Mouse (Mus musculus): ENCODE data around the gene Shank1. TPM values are rescaled to one million over a fixed set of nuclear protein-coding genes. Genes with fewer than 3 reads are reported as not detected.

Gene Shank1
- total RNA-seq, 1 experiment, result 1.0 TPM

GRCm38 (mm10) chr7:44334139-44334538 is 24.1 kb downstream of the Shank1 start:
- H3K9me3 ChIP-seq (ENCODE audit: control insufficient read depth, insufficient read depth, low read depth, low read length), result no peaks in the 10 kb centered on the region
- peaks cover 0 to 10% of the 10 kb centered on the region in 2 experiments; a peak in 1 of 4 replicates for H3K4me1 ChIP-seq (ENCODE audit: control insufficient read depth in 2 of 2, insufficient read depth in 2 of 2, low read length in 2 of 2, poor library complexity in 1 of 2)
- no peaks in the 10 kb centered on the region for H3K36me3 ChIP-seq (ENCODE audit: control insufficient read depth, insufficient read depth, low read length, poor library complexity, severe bottlenecking)
- no peak for DNase-seq (ENCODE audit: low read depth, low spot score)
- H3K4me3 ChIP-seq (ENCODE audit: insufficient read depth in 1 of 2, low read depth in 1 of 2, low read length in 2 of 2, poor library complexity in 1 of 2, severe bottlenecking in 1 of 2), result no peak overlapping the region
- in situ Hi-C loops (cut with MboI; ENCODE audit: low sequenced_read_pairs in 2 of 2, unreplicated experiment in 2 of 2), result no loop called here
- no peak overlapping the region for H3K9ac ChIP-seq (ENCODE audit: insufficient read depth, low read depth, low read length, poor library complexity, severe bottlenecking)
- no peak overlapping the region for H3K27ac ChIP-seq (ENCODE audit: insufficient read depth, low read depth, low read length, poor library complexity, severe bottlenecking)
- TF ChIP-seq ZNF384 (IDR thresholded peaks at IDR 0.05; ENCODE audit: low read depth, low read length), result no peak
- TF ChIP-seq CHD2 (IDR thresholded peaks at IDR 0.05; ENCODE audit: low read depth, low read length), result no peak
- TF ChIP-seq HCFC1 (IDR thresholded peaks at IDR 0.05; ENCODE audit: borderline replicate concordance, insufficient read depth, low read length), result no peak
- no peak for TF ChIP-seq ZC3H11A (IDR thresholded peaks at IDR 0.05; ENCODE audit: borderline replicate concordance, low read depth, low read length)
- no peak for TF ChIP-seq MAFK (IDR thresholded peaks at IDR 0.05; ENCODE audit: insufficient read depth, low read depth, low read length)

- no peak overlapping the region for H3K27ac ChIP-seq (ENCODE audit: insufficient read depth, low read depth, low read length, poor library complexity, severe bottlenecking)
Observed at GRCm38 (mm10) chr7:44335031-44335878, 25.2 kb downstream of the Shank1 start.

DNA sequence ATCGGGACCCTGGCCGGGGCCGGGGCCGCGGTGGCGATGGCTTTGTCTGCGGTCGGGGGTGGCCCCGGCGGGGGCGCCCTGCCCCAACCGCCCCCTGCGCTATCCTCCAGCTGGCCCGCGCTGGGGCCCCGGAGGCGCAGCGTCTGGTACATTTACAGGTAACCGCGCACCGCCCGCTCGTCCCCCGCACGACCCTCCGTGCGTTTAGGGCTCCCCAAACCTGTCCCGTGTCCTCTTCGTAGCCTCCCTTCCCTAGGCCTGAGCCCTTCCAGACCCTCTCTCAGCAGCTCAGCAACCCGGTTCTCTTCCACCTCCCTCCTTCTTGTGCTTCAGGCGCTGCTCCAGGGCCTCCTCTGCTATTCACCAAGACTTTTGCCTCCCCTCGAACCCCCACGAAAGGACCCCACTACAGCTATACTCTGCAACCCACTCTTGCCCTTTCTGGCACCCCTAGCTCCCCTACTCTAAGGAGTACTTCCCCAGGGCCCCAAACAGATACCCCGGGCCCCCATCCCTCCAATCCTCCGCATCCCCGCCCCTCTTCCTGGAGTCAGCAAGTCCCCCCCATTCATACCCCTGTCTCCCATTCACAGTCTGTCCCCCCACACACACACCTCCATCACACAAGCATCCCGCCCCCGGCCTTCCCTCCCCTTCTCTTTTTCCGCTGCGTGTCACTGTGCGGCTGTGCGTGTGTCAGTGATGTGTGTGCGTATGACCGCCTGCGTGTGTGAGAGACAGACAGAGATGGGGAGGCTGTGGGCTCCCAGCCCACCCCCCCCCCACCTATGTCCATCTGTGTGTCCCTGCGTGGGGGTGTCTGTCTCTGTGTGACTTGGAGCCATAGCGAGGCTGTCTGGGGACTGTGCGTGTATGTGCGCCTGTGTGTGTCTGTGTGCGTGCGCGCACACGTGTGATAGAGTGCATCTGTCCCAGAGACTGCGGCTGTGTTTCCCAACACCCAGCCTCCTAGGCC is 26.3 kb downstream of the Shank1 start:
- H3K4me1 ChIP-seq (ENCODE audit: control insufficient read depth in 2 of 2, insufficient read depth in 2 of 2, low read length in 2 of 2, poor library complexity in 1 of 2), result peaks cover 0 to 10% of the 10 kb centered on the region in 2 experiments; a peak in 1 of 4 replicates
- DNase-seq (ENCODE audit: low read depth, low spot score), result no peak
- no peak overlapping the region for H3K27ac ChIP-seq (ENCODE audit: insufficient read depth, low read depth, low read length, poor library complexity, severe bottlenecking)
- H3K4me3 ChIP-seq (ENCODE audit: insufficient read depth in 1 of 2, low read depth in 1 of 2, low read length in 2 of 2, poor library complexity in 1 of 2, severe bottlenecking in 1 of 2), result peak overlapping the region; percentile 46 to 62
- H3K36me3 ChIP-seq (ENCODE audit: control insufficient read depth, insufficient read depth, low read length, poor library complexity, severe bottlenecking), result no peaks in the 10 kb centered on the region
- in situ Hi-C loops (cut with MboI; ENCODE audit: low sequenced_read_pairs in 2 of 2, unreplicated experiment in 2 of 2), result no loop called here
- TF ChIP-seq ZNF384 (IDR thresholded peaks at IDR 0.05; ENCODE audit: low read depth, low read length) (no peak), HCFC1 (IDR thresholded peaks at IDR 0.05; ENCODE audit: borderline replicate concordance, insufficient read depth, low read length) (no peak), CHD2 (IDR thresholded peaks at IDR 0.05; ENCODE audit: low read depth, low read length) (no peak), MAFK (IDR thresholded peaks at IDR 0.05; ENCODE audit: insufficient read depth, low read depth, low read length) (no peak), ZC3H11A (IDR thresholded peaks at IDR 0.05; ENCODE audit: borderline replicate concordance, low read depth, low read length) (no peak)
- no peak overlapping the region for H3K9ac ChIP-seq (ENCODE audit: insufficient read depth, low read depth, low read length, poor library complexity, severe bottlenecking)
- H3K9me3 ChIP-seq (ENCODE audit: control insufficient read depth, insufficient read depth, low read depth, low read length), result no peaks in the 10 kb centered on the region

More at GRCm38 (mm10) chr7:44335031-44335878, 25.2 kb downstream of the Shank1 start:
- DNase-seq (ENCODE audit: low read depth, low spot score), result no peak
- Histone ChIP-seq H3K4me3 (ENCODE audit: insufficient read depth in 1 of 2, low read depth in 1 of 2, low read length in 2 of 2, poor library complexity in 1 of 2, severe bottlenecking in 1 of 2) (peak overlapping the region; percentile 53 to 62; a peak in 3 of 4 replicates), H3K9me3 (ENCODE audit: control insufficient read depth, insufficient read depth, low read depth, low read length) (no peaks in the 10 kb centered on the region), H3K4me1 (ENCODE audit: control insufficient read depth in 2 of 2, insufficient read depth in 2 of 2, low read length in 2 of 2, poor library complexity in 1 of 2) (peaks cover 0 to 10% of the 10 kb centered on the region in 2 experiments; a peak in 1 of 4 replicates), H3K9ac (ENCODE audit: insufficient read depth, low read depth, low read length, poor library complexity, severe bottlenecking) (no peak overlapping the region), H3K36me3 (ENCODE audit: control insufficient read depth, insufficient read depth, low read length, poor library complexity, severe bottlenecking) (no peaks in the 10 kb centered on the region)
- in situ Hi-C loops (cut with MboI; ENCODE audit: low sequenced_read_pairs in 2 of 2, unreplicated experiment in 2 of 2), result no loop called here
- TF ChIP-seq ZC3H11A (IDR thresholded peaks at IDR 0.05; ENCODE audit: borderline replicate concordance, low read depth, low read length) (no peak), HCFC1 (IDR thresholded peaks at IDR 0.05; ENCODE audit: borderline replicate concordance, insufficient read depth, low read length) (no peak), MAFK (IDR thresholded peaks at IDR 0.05; ENCODE audit: insufficient read depth, low read depth, low read length) (no peak), ZNF384 (IDR thresholded peaks at IDR 0.05; ENCODE audit: low read depth, low read length) (no peak), CHD2 (IDR thresholded peaks at IDR 0.05; ENCODE audit: low read depth, low read length) (no peak)

- Histone ChIP-seq H3K4me1 (ENCODE audit: control insufficient read depth in 2 of 2, insufficient read depth in 2 of 2, low read length in 2 of 2, poor library complexity in 1 of 2) (peaks cover 0 to 17% of the 10 kb centered on the region in 2 experiments; a peak in 1 of 4 replicates), H3K9ac (ENCODE audit: insufficient read depth, low read depth, low read length, poor library complexity, severe bottlenecking) (no peak overlapping the region), H3K27ac (ENCODE audit: insufficient read depth, low read depth, low read length, poor library complexity, severe bottlenecking) (no peak overlapping the region), H3K9me3 (ENCODE audit: control insufficient read depth, insufficient read depth, low read depth, low read length) (no peaks in the 10 kb centered on the region), H3K36me3 (ENCODE audit: control insufficient read depth, insufficient read depth, low read length, poor library complexity, severe bottlenecking) (no peaks in the 10 kb centered on the region), H3K4me3 (ENCODE audit: insufficient read depth in 1 of 2, low read depth in 1 of 2, low read length in 2 of 2, poor library complexity in 1 of 2, severe bottlenecking in 1 of 2) (peak overlapping the region; percentile 47 to 48)
- DNase-seq (ENCODE audit: low read depth, low spot score), result no peak
- TF ChIP-seq CHD2 (IDR thresholded peaks at IDR 0.05; ENCODE audit: low read depth, low read length) (no peak), ZNF384 (IDR thresholded peaks at IDR 0.05; ENCODE audit: low read depth, low read length) (no peak), HCFC1 (IDR thresholded peaks at IDR 0.05; ENCODE audit: borderline replicate concordance, insufficient read depth, low read length) (no peak), ZC3H11A (IDR thresholded peaks at IDR 0.05; ENCODE audit: borderline replicate concordance, low read depth, low read length) (no peak), MAFK (IDR thresholded peaks at IDR 0.05; ENCODE audit: insufficient read depth, low read depth, low read length) (no peak)
- in situ Hi-C loops (cut with MboI; ENCODE audit: low sequenced_read_pairs in 2 of 2, unreplicated experiment in 2 of 2), result no loop called here
Observed at GRCm38 (mm10) chr7:44337121-44337849, 27.2 kb downstream of the Shank1 start.

Data from ES-E14 (cell line).